Mouse (Mus musculus): Measurements from ENCODE around the gene Madcam1. TPM values are rescaled to one million over a fixed set of nuclear protein-coding genes. Genes with fewer than 3 reads are reported as not detected.

The Madcam1 gene
- polyA plus RNA-seq, 1 experiment, result not detected

DNA sequence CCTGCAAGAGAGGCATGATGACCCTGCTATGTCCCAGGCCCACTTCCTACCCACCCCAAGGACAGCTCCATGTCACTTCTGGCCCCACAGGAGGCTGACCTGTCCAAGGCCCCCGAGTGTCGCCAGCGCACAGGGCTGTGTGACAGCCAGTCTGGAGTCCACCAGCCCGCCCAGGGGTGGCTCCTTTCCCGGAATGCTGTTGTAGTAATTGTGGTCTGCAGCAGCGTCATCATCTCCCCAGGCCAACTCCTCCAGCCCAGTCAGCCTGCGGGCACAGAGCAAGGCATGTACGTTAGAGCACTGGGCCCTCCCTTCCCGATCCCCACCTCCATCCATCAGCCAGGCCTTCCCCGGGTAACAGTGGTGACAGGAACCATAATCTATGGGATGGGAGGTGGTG lies 38.2 kb upstream of the Madcam1 start:
- no peak for TF ChIP-seq E2F4 (IDR thresholded peaks at IDR 0.05; ENCODE audit: insufficient read depth)
- TF ChIP-seq TCF3 (IDR thresholded peaks at IDR 0.05; ENCODE audit: insufficient read length, low read depth), result no peak
- TF ChIP-seq USF1 (IDR thresholded peaks at IDR 0.05; ENCODE audit: low read depth), result no peak
- TF ChIP-seq POLR2AphosphoS2 (IDR thresholded peaks at IDR 0.05; ENCODE audit: insufficient read length, low read depth), result no peak
- TF ChIP-seq POLR2A (IDR thresholded peaks at IDR 0.05; ENCODE audit: insufficient read length, low read depth), result no peak
- TF ChIP-seq SRF (IDR thresholded peaks at IDR 0.05; ENCODE audit: control insufficient read depth, insufficient read length, low read depth), result no peak
- TF ChIP-seq MYOG (IDR thresholded peaks at IDR 0.05; ENCODE audit: control insufficient read depth in 1 of 3, insufficient read depth in 1 of 3, insufficient read length in 2 of 3, low read depth in 2 of 3), result no peak
- no peak for TF ChIP-seq REST (IDR thresholded peaks at IDR 0.05; ENCODE audit: insufficient read depth, insufficient read length)
- TF ChIP-seq MYOD1 (IDR thresholded peaks at IDR 0.05; ENCODE audit: control insufficient read depth in 1 of 3, insufficient read length in 2 of 3, low read depth in 2 of 3), result no peak
- TF ChIP-seq CEBPB (IDR thresholded peaks at IDR 0.05; ENCODE audit: insufficient read depth, poor library complexity, severe bottlenecking), result no peak
- TF ChIP-seq MAX (IDR thresholded peaks at IDR 0.05; ENCODE audit: low read depth), result no peak
- no peak for TF ChIP-seq TCF12 (IDR thresholded peaks at IDR 0.05; ENCODE audit: insufficient read depth, poor library complexity, severe bottlenecking)
- Histone ChIP-seq H3K36me3 (ENCODE audit: control insufficient read depth, insufficient read depth) (no peaks in the 10 kb centered on the region), H3ac (ENCODE audit: control insufficient read depth, insufficient read length) (no peak overlapping the region), H3K79me2 (ENCODE audit: control insufficient read depth, insufficient read depth) (no peaks in the 10 kb centered on the region), H3K4me2 (ENCODE audit: low read depth) (peak overlapping the region; percentile 38), H3K27me3 (ENCODE audit: control insufficient read depth, insufficient read depth, insufficient read length) (no peaks in the 10 kb centered on the region), H3K4me3 (no peak overlapping the region)

- no peaks in the 10 kb centered on the region for H3K79me2 ChIP-seq (ENCODE audit: control insufficient read depth, insufficient read depth)
- H3K4me2 ChIP-seq (ENCODE audit: low read depth), result no peak overlapping the region
- H3ac ChIP-seq (ENCODE audit: control insufficient read depth, insufficient read length), result no peak overlapping the region
- TF ChIP-seq MYOG (IDR thresholded peaks at IDR 0.05; ENCODE audit: control insufficient read depth in 1 of 3, insufficient read depth in 1 of 3, insufficient read length in 2 of 3, low read depth in 2 of 3) (no peak), TCF12 (IDR thresholded peaks at IDR 0.05; ENCODE audit: insufficient read depth, poor library complexity, severe bottlenecking) (no peak)
- no peak overlapping the region for H3K4me3 ChIP-seq
- H3K36me3 ChIP-seq (ENCODE audit: control insufficient read depth, insufficient read depth), result no peaks in the 10 kb centered on the region
- no peaks in the 10 kb centered on the region for H3K27me3 ChIP-seq (ENCODE audit: control insufficient read depth, insufficient read depth, insufficient read length)
Measured at GRCm38 (mm10) chr10:79628377-79628776, 36.0 kb upstream of the Madcam1 start.

GRCm38 (mm10) chr10:79631432-79631831 lies 32.9 kb upstream of the Madcam1 start:
- Histone ChIP-seq H3ac (ENCODE audit: control insufficient read depth, insufficient read length) (no peak overlapping the region), H3K79me2 (ENCODE audit: control insufficient read depth, insufficient read depth) (no peaks in the 10 kb centered on the region), H3K36me3 (ENCODE audit: control insufficient read depth, insufficient read depth) (no peaks in the 10 kb centered on the region), H3K27me3 (ENCODE audit: control insufficient read depth, insufficient read depth, insufficient read length) (no peaks in the 10 kb centered on the region), H3K4me3 (no peak overlapping the region), H3K4me2 (ENCODE audit: low read depth) (no peak overlapping the region)
- TF ChIP-seq REST (IDR thresholded peaks at IDR 0.05; ENCODE audit: insufficient read depth, insufficient read length) (no peak), POLR2A (IDR thresholded peaks at IDR 0.05; ENCODE audit: insufficient read length, low read depth) (no peak), MAX (IDR thresholded peaks at IDR 0.05; ENCODE audit: low read depth) (no peak), SRF (IDR thresholded peaks at IDR 0.05; ENCODE audit: control insufficient read depth, insufficient read length, low read depth) (no peak), TCF3 (IDR thresholded peaks at IDR 0.05; ENCODE audit: insufficient read length, low read depth) (no peak), MYOG (IDR thresholded peaks at IDR 0.05; ENCODE audit: control insufficient read depth in 1 of 3, insufficient read depth in 1 of 3, insufficient read length in 2 of 3, low read depth in 2 of 3) (no peak), TCF12 (IDR thresholded peaks at IDR 0.05; ENCODE audit: insufficient read depth, poor library complexity, severe bottlenecking) (no peak), USF1 (IDR thresholded peaks at IDR 0.05; ENCODE audit: low read depth) (no peak), POLR2AphosphoS2 (IDR thresholded peaks at IDR 0.05; ENCODE audit: insufficient read length, low read depth) (no peak), E2F4 (IDR thresholded peaks at IDR 0.05; ENCODE audit: insufficient read depth) (no peak), MYOD1 (IDR thresholded peaks at IDR 0.05; ENCODE audit: control insufficient read depth in 1 of 3, insufficient read length in 2 of 3, low read depth in 2 of 3) (no peak), CEBPB (IDR thresholded peaks at IDR 0.05; ENCODE audit: insufficient read depth, poor library complexity, severe bottlenecking) (no peak)

- Histone ChIP-seq H3K27me3 (ENCODE audit: control insufficient read depth, insufficient read depth, insufficient read length) (peaks cover 13% of the 10 kb centered on the region), H3ac (ENCODE audit: control insufficient read depth, insufficient read length) (no peak overlapping the region), H3K79me2 (ENCODE audit: control insufficient read depth, insufficient read depth) (no peaks in the 10 kb centered on the region), H3K4me3 (no peak overlapping the region), H3K4me2 (ENCODE audit: low read depth) (peak overlapping the region; percentile 61), H3K36me3 (ENCODE audit: control insufficient read depth, insufficient read depth) (no peaks in the 10 kb centered on the region)
- TF ChIP-seq POLR2AphosphoS2 (IDR thresholded peaks at IDR 0.05; ENCODE audit: insufficient read length, low read depth) (no peak), USF1 (IDR thresholded peaks at IDR 0.05; ENCODE audit: low read depth) (peak; percentile 95), POLR2A (IDR thresholded peaks at IDR 0.05; ENCODE audit: insufficient read length, low read depth) (no peak), TCF12 (IDR thresholded peaks at IDR 0.05; ENCODE audit: insufficient read depth, poor library complexity, severe bottlenecking) (no peak), MAX (IDR thresholded peaks at IDR 0.05; ENCODE audit: low read depth) (peak; percentile 55), CEBPB (IDR thresholded peaks at IDR 0.05; ENCODE audit: insufficient read depth, poor library complexity, severe bottlenecking) (0 out of 2 replicates have a peak, but pooled peaks have one; percentile 7)
Measured at GRCm38 (mm10) chr10:79633006-79633777, 31.2 kb upstream of the Madcam1 start.

- H3ac ChIP-seq (ENCODE audit: control insufficient read depth, insufficient read length), result no peak overlapping the region
- no peaks in the 10 kb centered on the region for H3K79me2 ChIP-seq (ENCODE audit: control insufficient read depth, insufficient read depth)
- H3K27me3 ChIP-seq (ENCODE audit: control insufficient read depth, insufficient read depth, insufficient read length), result peaks cover 16% of the 10 kb centered on the region
- no peak for TF ChIP-seq CEBPB (IDR thresholded peaks at IDR 0.05; ENCODE audit: insufficient read depth, poor library complexity, severe bottlenecking)
- no peak for TF ChIP-seq MAX (IDR thresholded peaks at IDR 0.05; ENCODE audit: low read depth)
- TF ChIP-seq REST (IDR thresholded peaks at IDR 0.05; ENCODE audit: insufficient read depth, insufficient read length), result no peak
- TF ChIP-seq E2F4 (IDR thresholded peaks at IDR 0.05; ENCODE audit: insufficient read depth), result no peak
- TF ChIP-seq POLR2A (IDR thresholded peaks at IDR 0.05; ENCODE audit: insufficient read length, low read depth), result no peak
- no peak for TF ChIP-seq TCF12 (IDR thresholded peaks at IDR 0.05; ENCODE audit: insufficient read depth, poor library complexity, severe bottlenecking)
- TF ChIP-seq POLR2AphosphoS2 (IDR thresholded peaks at IDR 0.05; ENCODE audit: insufficient read length, low read depth), result no peak
- TF ChIP-seq MYOG (IDR thresholded peaks at IDR 0.05; ENCODE audit: control insufficient read depth in 1 of 3, insufficient read depth in 1 of 3, insufficient read length in 2 of 3, low read depth in 2 of 3), result no peak
- TF ChIP-seq SRF (IDR thresholded peaks at IDR 0.05; ENCODE audit: control insufficient read depth, insufficient read length, low read depth), result no peak
- no peak for TF ChIP-seq MYOD1 (IDR thresholded peaks at IDR 0.05; ENCODE audit: control insufficient read depth in 1 of 3, insufficient read length in 2 of 3, low read depth in 2 of 3)
- TF ChIP-seq USF1 (IDR thresholded peaks at IDR 0.05; ENCODE audit: low read depth), result no peak
- TF ChIP-seq TCF3 (IDR thresholded peaks at IDR 0.05; ENCODE audit: insufficient read length, low read depth), result no peak
- no peaks in the 10 kb centered on the region for H3K36me3 ChIP-seq (ENCODE audit: control insufficient read depth, insufficient read depth)
- H3K4me2 ChIP-seq (ENCODE audit: low read depth), result no peak overlapping the region
- H3K4me3 ChIP-seq, result no peak overlapping the region
Measured at GRCm38 (mm10) chr10:79636287-79636686, 28.1 kb upstream of the Madcam1 start.

Data from myocyte (in vitro differentiated cells).